Mouse (Mus musculus) midbrain, postnatal 0 days (tissue): ENCODE data around the gene Agxt. TPM values are rescaled to one million over a fixed set of nuclear protein-coding genes. Genes with fewer than 3 reads are reported as not detected.

Experiments
- ATAC-seq: fragments of 200-750 bp; cut with Nextera tagmentation; 2 replicates; pipeline ENCODE4 v1.8.0; 2017; ENCODE audit warnings: moderate number of reproducible peaks, mild to moderate bottlenecking, moderate TSS enrichment, moderate library complexity; ENCODE audit not compliant: low FRiP score
- DNase-seq: peaks from one replicate; pipeline ENCODE4 v3.0.0-alpha.2; 2015; ENCODE audit warnings: low spot score
- H3K27ac ChIP-seq: fragments of 300-500 bp; sonication (generic); 2 replicates; pipeline ENCODE4 v1.5.1; 2014; ENCODE audit warnings: low read depth, mild to moderate bottlenecking, low read length, mixed read lengths
- H3K27me3 ChIP-seq: fragments of 300-500 bp; sonication (generic); 2 replicates; pipeline ENCODE4 v1.6.1; 2014; ENCODE audit warnings: low read length, control low read depth, mixed read lengths; ENCODE audit not compliant: insufficient read depth
- H3K36me3 ChIP-seq: fragments of 300-500 bp; sonication (generic); 2 replicates; pipeline ENCODE4 v1.6.1; 2014; ENCODE audit warnings: low read length, control low read depth, mixed read lengths; ENCODE audit not compliant: insufficient read depth
- H3K4me1 ChIP-seq: fragments of 300-500 bp; sonication (generic); 2 replicates; pipeline ENCODE4 v1.6.1; 2014; ENCODE audit warnings: mild to moderate bottlenecking, control low read depth, antibody characterized with exemption, low read length, mixed read lengths; ENCODE audit not compliant: insufficient read depth
- H3K4me2 ChIP-seq: fragments of 300-500 bp; sonication (generic); 2 replicates; pipeline ENCODE4 v1.6.1; 2014; ENCODE audit warnings: low read depth, mild to moderate bottlenecking, low read length, mixed read lengths; ENCODE audit not compliant: poor library complexity, severe bottlenecking
- H3K4me3 ChIP-seq: fragments of 300-500 bp; sonication (generic); 2 replicates; pipeline ENCODE4 v1.5.1; 2014; ENCODE audit warnings: low read depth, mild to moderate bottlenecking, low read length, moderate library complexity
- H3K9ac ChIP-seq: fragments of 300-500 bp; sonication (generic); replicated peaks from 2 replicates; pipeline ENCODE4 v1.6.1; 2014; ENCODE audit warnings: mild to moderate bottlenecking, low read length, moderate library complexity, mixed read lengths; ENCODE audit not compliant: poor library complexity, severe bottlenecking
- H3K9me3 ChIP-seq: fragments of 300-500 bp; sonication (generic); 2 replicates; pipeline ENCODE4 v1.6.1; 2016; ENCODE audit warnings: low read length, control low read depth
- CTCF ChIP-seq: IDR thresholded peaks from 2 replicates; pipeline ENCODE4 v1.5.1; 2016; ENCODE audit warnings: antibody characterized with exemption, mild to moderate bottlenecking
- WGBS: fragments of 180-500 bp; shearing (Covaris S2); extraction: QIAGEN DNeasy Blood & Tissue Kit; methylation state at CpG from one replicate; pipeline ENCODE4 v1.1.7; 2014; 5-methylcytosine and 5-hydroxymethylcytosine counted together
- polyA plus RNA-seq: library from polyadenylated mRNA; unstranded; fragments of >200 nt; fragmentation: Nextera tagmentation; extraction: Ambion mirVana; gene quantifications from 2 replicates; pipeline ENCODE4 v1.2.1, GENCODE M21; 2015
- total RNA-seq: library from RNA; depleted of rRNA; stranded (reverse); fragments of >200 nt; gene quantifications from 2 replicates; pipeline ENCODE4 v1.2.3, GENCODE M21; 2014; rRNA removed

Agxt gene
- total RNA-seq (not detected in 2 replicates), polyA plus RNA-seq (not detected in 2 replicates)

DNA sequence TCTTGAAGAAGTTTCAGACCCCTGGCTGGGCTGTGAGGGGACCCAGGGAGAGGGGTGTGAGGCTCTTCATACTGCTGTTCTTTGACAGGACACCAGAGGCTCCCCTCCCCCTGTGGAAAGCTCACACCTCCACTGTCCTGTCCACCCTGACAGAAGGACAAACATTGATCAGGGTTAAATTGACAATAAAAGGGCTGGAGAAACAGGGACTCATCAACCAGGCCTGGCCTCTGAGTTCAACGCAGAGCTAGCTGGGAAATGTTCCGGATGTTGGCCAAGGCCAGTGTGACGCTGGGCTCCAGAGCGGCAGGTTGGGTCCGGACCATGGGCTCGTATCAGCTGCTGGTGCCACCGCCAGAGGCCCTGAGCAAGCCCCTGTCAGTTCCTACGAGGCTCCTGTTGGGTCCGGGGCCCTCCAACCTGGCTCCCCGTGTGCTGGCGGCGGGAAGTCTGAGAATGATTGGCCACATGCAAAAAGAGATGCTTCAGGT is at the start of gene Agxt:
Gene Agxt (plus strand): TSS at position 205 of the 491 bp plus-strand sequence.
- WGBS: 86% methylated on average over 12 of the region's 12 CpGs
- no peak for DNase-seq
- H3K27ac ChIP-seq: no peak within 1 kb of the TSS
- no peak within 1 kb of the TSS for H3K4me2 ChIP-seq
- H3K36me3 ChIP-seq: no peaks in the 10 kb centered on the region
- no peak for TF ChIP-seq CTCF
- no peak within 1 kb of the TSS for H3K9ac ChIP-seq
- no peaks in the 10 kb centered on the region for H3K4me1 ChIP-seq
- no peak within 1 kb of the TSS for H3K4me3 ChIP-seq
- ATAC-seq: no peak
- no peaks in the 10 kb centered on the region for H3K9me3 ChIP-seq
- H3K27me3 ChIP-seq: no peaks in the 10 kb centered on the region

DNA sequence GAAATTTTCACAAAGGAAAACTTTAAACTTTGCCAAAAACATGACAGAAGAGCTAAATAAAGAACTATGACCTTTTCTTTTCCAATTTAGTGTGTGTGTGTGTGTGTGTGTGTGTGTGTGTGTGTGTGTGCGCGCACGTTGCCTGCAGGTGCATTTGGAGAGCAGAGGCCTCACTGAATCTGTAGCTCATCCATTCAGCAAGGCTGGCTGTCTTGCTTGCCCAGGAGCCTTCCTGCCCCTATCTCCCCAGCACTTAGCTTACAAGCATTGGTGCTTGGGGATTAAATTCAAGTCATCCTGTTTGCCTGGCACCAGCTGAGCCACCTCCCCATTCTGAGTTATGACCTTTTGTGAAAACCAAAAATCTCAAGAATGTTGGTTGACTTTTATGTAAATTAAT is 42.5 kb upstream of the Agxt start:
- Histone ChIP-seq H3K27ac (no peak overlapping the region), H3K27me3 (no peaks in the 10 kb centered on the region), H3K9me3 (no peaks in the 10 kb centered on the region), H3K36me3 (peaks cover 7% of the 10 kb centered on the region; the same call in 1 of the 2 replicates), H3K9ac (no peak overlapping the region), H3K4me2 (no peak overlapping the region), H3K4me1 (0 out of 2 replicates have a peak, but pooled peaks cover 3% of the 10 kb centered on the region), H3K4me3 (no peak overlapping the region)
- ATAC-seq (no peak), DNase-seq (no peak)
- WGBS: 83% methylated on average over 3 of the region's 3 CpGs
- no peak for TF ChIP-seq CTCF

DNA sequence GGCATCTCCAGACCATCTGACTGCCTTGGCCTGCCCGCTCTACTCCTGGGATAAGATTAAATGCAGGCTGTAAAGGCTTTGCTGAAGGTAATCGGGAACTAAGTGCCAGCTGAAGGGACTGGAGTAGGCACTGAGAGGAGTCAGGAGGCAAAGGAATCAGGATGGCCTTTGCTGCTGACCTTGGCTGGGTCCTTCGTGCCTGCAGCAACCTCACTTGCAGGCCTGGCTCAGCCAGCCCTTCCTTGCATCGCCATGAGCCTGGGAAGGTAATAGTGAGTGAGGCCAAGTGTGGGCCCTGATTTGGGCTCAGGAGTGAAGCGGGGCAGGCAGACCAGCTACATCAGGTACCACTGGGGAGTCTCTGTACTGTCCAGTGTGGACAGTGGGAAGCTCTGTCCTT is 36.1 kb upstream of the Agxt start:
- H3K27ac ChIP-seq: no peak overlapping the region
- ATAC-seq (no peak), DNase-seq (no peak)
- H3K9ac ChIP-seq: 0 out of 2 replicates have a peak overlapping the region, but pooled peaks have one; percentile 97
- no peaks in the 10 kb centered on the region for H3K9me3 ChIP-seq
- H3K4me1 ChIP-seq: peaks cover 15% of the 10 kb centered on the region
- H3K36me3 ChIP-seq: peaks cover 5% of the 10 kb centered on the region; the same call in 1 of the 2 replicates
- H3K4me2 ChIP-seq: peak overlapping the region; percentile 91
- peak overlapping the region; percentile 83 for H3K4me3 ChIP-seq
- no peak for TF ChIP-seq CTCF
- WGBS: 77% methylated on average over 5 of the region's 5 CpGs
- no peaks in the 10 kb centered on the region for H3K27me3 ChIP-seq

DNA sequence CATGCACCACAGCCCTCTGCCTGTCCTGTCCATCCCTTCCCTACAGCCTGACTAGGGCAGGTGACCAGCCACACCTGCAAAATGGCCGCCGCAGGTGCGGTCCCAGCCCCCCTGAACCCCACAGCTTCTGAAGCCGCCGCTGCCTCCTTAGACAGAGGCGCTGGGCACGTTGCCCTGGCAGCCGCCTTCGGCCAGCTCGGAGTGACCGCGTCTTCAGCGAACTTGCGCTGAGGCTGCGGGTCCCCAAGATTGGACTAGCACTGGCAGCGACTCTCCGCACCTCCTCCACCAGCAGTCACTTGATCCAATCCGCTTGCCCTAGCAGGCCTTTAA is 34.8 kb upstream of the Agxt start:
- Histone ChIP-seq H3K36me3 (peaks cover 5% of the 10 kb centered on the region; the same call in 1 of the 2 replicates), H3K4me2 (peak overlapping the region; percentile 91), H3K4me1 (peaks cover 15% of the 10 kb centered on the region), H3K4me3 (peak overlapping the region; percentile 83), H3K9me3 (no peaks in the 10 kb centered on the region), H3K9ac (peak overlapping the region; percentile 97), H3K27ac (peak overlapping the region; percentile 96), H3K27me3 (no peaks in the 10 kb centered on the region)
- no peak for DNase-seq
- WGBS: under 1% methylated on average over 18 of the region's 18 CpGs
- TF ChIP-seq CTCF: no peak
- ATAC-seq: peak; percentile 0; the same call in 1 of the 2 replicates

DNA sequence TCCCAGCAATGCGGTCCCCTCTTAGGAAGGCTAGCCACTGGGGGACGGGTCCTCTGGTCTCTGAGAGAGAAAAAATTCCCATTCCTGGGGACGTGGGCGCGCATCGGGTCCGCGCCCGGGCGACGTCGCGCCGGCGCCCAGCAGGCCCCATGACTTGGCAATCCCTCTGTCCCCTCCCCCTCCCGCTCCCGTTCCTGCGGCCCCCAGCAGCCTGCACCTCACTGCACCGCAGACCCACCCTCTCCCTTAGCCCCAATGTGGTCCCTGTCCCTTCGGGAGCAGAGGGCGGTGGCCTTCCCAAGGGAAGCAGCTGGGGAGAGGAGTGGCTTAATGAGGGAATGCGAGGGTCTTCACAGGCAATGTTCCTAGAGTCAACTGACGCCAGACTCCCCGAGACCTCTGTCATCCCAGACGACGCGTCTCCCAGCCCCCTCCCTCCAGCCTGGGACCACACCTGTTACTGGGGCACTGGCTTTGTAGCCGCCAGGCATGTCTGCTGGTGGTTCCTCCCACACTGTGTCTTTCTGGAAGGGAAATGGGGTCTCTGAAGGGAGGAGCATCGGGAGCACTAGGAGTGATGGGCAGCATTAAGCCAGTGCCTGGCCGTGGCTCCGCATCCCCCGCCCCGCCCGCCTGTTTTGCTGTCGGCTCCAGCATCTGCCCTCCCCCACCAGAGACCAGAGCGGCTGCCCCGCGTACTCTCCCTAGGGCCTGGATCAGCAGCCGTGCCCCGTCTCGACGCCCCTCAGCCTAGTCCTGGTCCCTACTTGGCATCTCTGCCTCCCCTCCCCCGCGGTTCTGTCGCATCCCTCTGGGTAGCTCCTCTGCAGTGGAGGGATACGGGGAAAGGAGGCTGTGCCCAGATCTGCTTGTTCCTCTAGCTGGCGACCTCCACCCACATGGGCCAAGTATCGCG is 34.2 kb upstream of the Agxt start:
- peak; percentile 63 for ATAC-seq
- peak overlapping the region; percentile 91 for H3K4me2 ChIP-seq

More for the DNA sequence above, 34.2 kb upstream of the Agxt start:
- Histone ChIP-seq H3K4me1 (peaks cover 15% of the 10 kb centered on the region), H3K27me3 (no peaks in the 10 kb centered on the region), H3K36me3 (peaks cover 5% of the 10 kb centered on the region; the same call in 1 of the 2 replicates), H3K4me3 (peak overlapping the region; percentile 83), H3K27ac (peak overlapping the region; percentile 96), H3K9me3 (no peaks in the 10 kb centered on the region), H3K9ac (peak overlapping the region; percentile 97)
- peak; percentile 86 for DNase-seq
- under 1% methylated on average over 48 of the region's 49 CpGs for WGBS
- TF ChIP-seq CTCF: no peak
